ENCODE assay signal across 29 mouse cellular contexts in the genomic region with DNA sequence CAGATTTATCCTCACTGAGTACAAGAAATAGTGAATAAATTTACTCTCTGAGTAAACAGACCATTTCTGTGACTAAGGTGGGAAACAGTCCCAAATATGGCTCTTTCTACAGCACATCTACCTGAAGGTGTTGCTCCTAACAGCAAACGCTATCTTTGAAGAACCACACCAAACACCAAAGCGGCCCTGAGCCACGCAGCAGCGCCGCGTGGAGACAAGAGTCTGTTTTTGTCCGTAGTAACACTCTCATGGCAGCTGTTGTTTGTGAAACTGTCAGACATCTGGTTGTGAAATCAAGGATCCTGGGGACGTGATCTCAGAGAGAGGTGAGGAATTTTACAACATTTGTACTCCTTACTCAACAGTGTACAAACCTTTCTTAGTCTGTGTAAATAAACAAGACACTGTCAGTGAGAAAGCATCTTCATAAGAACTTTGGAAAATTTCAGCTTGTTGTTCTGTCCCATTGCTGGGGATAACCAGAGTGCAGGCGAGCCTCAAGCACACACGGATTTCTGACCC. TPM values are rescaled to one million over a fixed set of nuclear protein-coding genes. Genes with fewer than 3 reads are reported as not detected.
DNase-seq lines count a peak whose midpoint lies in the region; ATAC-seq and TF ChIP-seq lines count a peak whose summit lies in the region.
"Had no signal": no experiment of that assay in that cellular context is flagged by ENCODE, and none has a peak within 500 bp of the region (broad histone marks: within the 10 kb centered on the region; RNA-seq: fewer than 3 reads in every experiment).

No protein-coding gene starts in this region.

- no peak overlapping the region for H3K27ac ChIP-seq in lung, embryonic 14.5 days (ENCODE audit: low read depth)
- H3K27ac ChIP-seq: embryonic facial prominence, embryonic 12.5 days; embryonic facial prominence, embryonic 15.5 days; gastrocnemius, adult 2 months; heart, embryonic 15.5 days; hindbrain, embryonic 10.5 days; hindbrain, embryonic 13.5 days had no signal

- no peak for ATAC-seq in lung, embryonic 14.5 days (ENCODE audit: insufficient read depth)
- ATAC-seq in granulocyte monocyte progenitor cell, adult 5-6 weeks (replicated peaks; ENCODE audit: poor library complexity, severe bottlenecking): 0 out of 2 replicates have a peak, but pooled peaks have one; percentile 14
- ATAC-seq: forebrain, embryonic 14.5 days; forebrain, postnatal 0 days; hindbrain, embryonic 16.5 days; Patski had no signal

- H3K9me3 ChIP-seq in lung, embryonic 14.5 days (ENCODE audit: low read depth, low read length): no peaks in the 10 kb centered on the region
- H3K9me3 ChIP-seq: embryonic facial prominence, embryonic 12.5 days; embryonic facial prominence, embryonic 15.5 days; heart, embryonic 15.5 days; hindbrain, embryonic 10.5 days; hindbrain, embryonic 13.5 days had no signal

- intact Hi-C loops in left cerebral cortex, postnatal 36 days (cut with DNase I): loop anchor here (5.0 kb wide), 1 partner anchor 170 kb away; no protein-coding TSS in a partner anchor

- H3K4me3 ChIP-seq in lung, embryonic 14.5 days (ENCODE audit: low read depth, low read length): no peak overlapping the region
- H3K4me3 ChIP-seq: embryonic facial prominence, embryonic 12.5 days; embryonic facial prominence, embryonic 15.5 days; gastrocnemius, adult 2 months; heart, embryonic 12.5 days; heart, embryonic 15.5 days; hindbrain, embryonic 10.5 days; hindbrain, embryonic 13.5 days had no signal

- no peak for TF ChIP-seq CTCF in lung, embryonic 14.5 days (IDR thresholded peaks at IDR 0.05; ENCODE audit: low read depth)

- H3K4me2 ChIP-seq in lung, embryonic 14.5 days: no peak overlapping the region
- H3K4me2 ChIP-seq: embryonic facial prominence, embryonic 12.5 days; embryonic facial prominence, embryonic 15.5 days; heart, embryonic 12.5 days; heart, embryonic 15.5 days; hindbrain, embryonic 13.5 days had no signal

- no peaks in the 10 kb centered on the region for H3K4me1 ChIP-seq in lung, embryonic 14.5 days (ENCODE audit: insufficient read depth)
- H3K4me1 ChIP-seq: embryonic facial prominence, embryonic 12.5 days; embryonic facial prominence, embryonic 15.5 days; heart, embryonic 12.5 days; heart, embryonic 15.5 days; hindbrain, embryonic 10.5 days had no signal

- no peak overlapping the region for H3K9ac ChIP-seq in lung, embryonic 14.5 days
- H3K9ac ChIP-seq: embryonic facial prominence, embryonic 12.5 days; embryonic facial prominence, embryonic 15.5 days; forebrain, postnatal 0 days; heart, embryonic 12.5 days; heart, embryonic 15.5 days; hindbrain, embryonic 13.5 days had no signal

- DNase-seq in lung, embryonic 14.5 days: peak; percentile 17
- no peak for DNase-seq in lung, postnatal 10 days
- DNase-seq in lung, postnatal 36 days: peak; percentile 4
- no peak for DNase-seq in lung, postnatal 4 days
- peak; percentile 8 for DNase-seq in CD4-positive helper T cell, adult 2 months (ENCODE audit: low read depth, low spot score)
- DNase-seq in left cerebral cortex, postnatal 36 days (ENCODE audit: low spot score in 2 of 2): no peak
- DNase-seq: adrenal gland, postnatal 10 days; adrenal gland, postnatal 36 days; cerebellum, adult 11 months; cerebellum, adult 2 months; cerebellum, adult 9-11 months; cerebellum, postnatal 25 days; forebrain, postnatal 0 days; gastrocnemius, adult 2 months; gastrocnemius, postnatal 14 days; heart, adult 18-20 months; heart, postnatal 10 days; heart, postnatal 36 days had no signal

- H3K27me3 ChIP-seq in lung, embryonic 14.5 days (ENCODE audit: insufficient read depth, low read length): no peaks in the 10 kb centered on the region
- H3K27me3 ChIP-seq: embryonic facial prominence, embryonic 12.5 days; embryonic facial prominence, embryonic 15.5 days; heart, embryonic 12.5 days; heart, embryonic 15.5 days; hindbrain, embryonic 13.5 days; Patski had no signal

- no peaks in the 10 kb centered on the region for H3K36me3 ChIP-seq in lung, embryonic 14.5 days (ENCODE audit: insufficient read depth)
- H3K36me3 ChIP-seq: embryonic facial prominence, embryonic 12.5 days; embryonic facial prominence, embryonic 15.5 days; heart, embryonic 12.5 days; heart, embryonic 15.5 days; hindbrain, embryonic 10.5 days; hindbrain, embryonic 13.5 days had no signal

- WGBS in lung, embryonic 14.5 days: 35% methylated on average over 10 of the region's 10 CpGs

RNA-seq across cellular contexts. Expression of a gene that starts 20.1 kb away (rescaled TPM):
- 0.51 and 0.54 TPM in 2 replicates for polyA plus RNA-seq in lung, embryonic 14.5 days (2014; fragmentation: Nextera tagmentation; extraction: Ambion mirVana)
- total RNA-seq in granulocyte monocyte progenitor cell, adult 5-6 weeks (2014; fragmentation: Nextera tagmentation): not detected in 2 replicates
- not detected in 2 replicates for total RNA-seq in granulocyte monocyte progenitor cell, adult 5-6 weeks (2017)
- 10 to 100 TPM; 28.9 to 37.4 TPM for total RNA-seq in left cerebral cortex, postnatal 36 days (2021)
- total RNA-seq: common myeloid progenitor, adult 5-6 weeks; heart, adult 18-20 months; heart, postnatal 10 days; heart, postnatal 36 days had no signal

Comparison
In these comparisons a context has a peak if more than half of its experiments do, and no peak if none do; other contexts are left out.
1. DNase-seq: peak in lung, embryonic 14.5 days (single experiment), lung, postnatal 36 days (single experiment) and CD4-positive helper T cell, adult 2 months (single experiment); none in lung, postnatal 10 days (single experiment), lung, postnatal 4 days (0 of 2) and left cerebral cortex, postnatal 36 days (0 of 2).
2. RNA of a gene that starts 20.1 kb away (total RNA-seq): 28.9 to 37.4 TPM in left cerebral cortex, postnatal 36 days; not detected in granulocyte monocyte progenitor cell, adult 5-6 weeks; every median in the first group is over 10 times any median in the second.